Mouse (Mus musculus) adrenal gland, adult 18-20 months (tissue): ENCODE data around the gene Prss22. TPM values are rescaled to one million over a fixed set of nuclear protein-coding genes. Genes with fewer than 3 reads are reported as not detected.
"Not testable (repeated sequence)": the region's sequence is repeated elsewhere in the genome, so short reads cannot be mapped to it uniquely, and the experiment has no call there.

Experiments
- DNase-seq, 2 experiments: peaks; one replicate each; pipeline ENCODE4 v3.0.0; 2021 to 2022; ENCODE audit warnings: low spot score in 2 of 2
- total RNA-seq, 2 experiments: library from RNA; stranded (reverse); gene quantifications; 1 replicate in 1 of 2; 2 replicates in 1 of 2; pipeline ENCODE4 v1.2.3; 2021

Gene Prss22
- total RNA-seq, 2 experiments from 2014 or later: not detected

GRCm38 (mm10) chr17:23995421-23995820, 2.5 kb downstream of the Prss22 start:
- DNase-seq: no peak

- DNase-seq: no peak
Measured at GRCm38 (mm10) chr17:23994667-23995066, 3.2 kb downstream of the Prss22 start.

- DNase-seq: peak; percentile 95
Measured at GRCm38 (mm10) chr17:23993559-23994428, 4.1 kb downstream of the Prss22 start.

GRCm38 (mm10) chr17:23992789-23993553, 4.9 kb downstream of the Prss22 start:
- no peak for DNase-seq

- no peak for DNase-seq
Measured at GRCm38 (mm10) chr17:23989802-23990201, 8.1 kb downstream of the Prss22 start.

- DNase-seq: no peak
Measured at GRCm38 (mm10) chr17:23984989-23985388, 12.9 kb downstream of the Prss22 start.

- DNase-seq: no peak
Measured at GRCm38 (mm10) chr17:23982912-23983311, 15.0 kb downstream of the Prss22 start.

- no peak for DNase-seq
Measured at GRCm38 (mm10) chr17:23980297-23980909, 17.5 kb downstream of the Prss22 start, which contains the start of gene Prss30. Gene Prss30, minus strand, starts transcription at chr17:23980566.

- DNase-seq: no peak
Measured at GRCm38 (mm10) chr17:23979471-23979870, 18.4 kb downstream of the Prss22 start.

- DNase-seq: no peak
Measured at GRCm38 (mm10) chr17:23976665-23977064, 21.2 kb downstream of the Prss22 start.

- no peak for DNase-seq
Measured at GRCm38 (mm10) chr17:23971315-23971714, 26.6 kb downstream of the Prss22 start.

GRCm38 (mm10) chr17:23969231-23969630, 28.7 kb downstream of the Prss22 start:
- DNase-seq: peak; percentile 79 to 84

- no peak for DNase-seq
Measured at GRCm38 (mm10) chr17:23968780-23969179, 29.1 kb downstream of the Prss22 start.

GRCm38 (mm10) chr17:23966658-23967401, 31.1 kb downstream of the Prss22 start:
- DNase-seq: no peak

- DNase-seq: no peak
Measured at GRCm38 (mm10) chr17:23965805-23966425, 32.0 kb downstream of the Prss22 start.

GRCm38 (mm10) chr17:23961573-23962122, 36.3 kb downstream of the Prss22 start:
- no peak for DNase-seq

GRCm38 (mm10) chr17:23960084-23960738, 37.7 kb downstream of the Prss22 start:
- DNase-seq: peak; percentile 69 to 71

- DNase-seq: no peak
Measured at GRCm38 (mm10) chr17:23955174-23955573, 42.7 kb downstream of the Prss22 start, which contains the start of gene Sbpl. Gene Sbpl, minus strand, starts transcription at chr17:23955274.

GRCm38 (mm10) chr17:23950828-23951227, 47.1 kb downstream of the Prss22 start:
- DNase-seq: not testable (repeated sequence)
